Mouse (Mus musculus): ENCODE data around the gene Lysmd3. TPM values are rescaled to one million over a fixed set of nuclear protein-coding genes. Genes with fewer than 3 reads are reported as not detected.
A peak's percentile ranks its signal among the peaks of the same experiment; 100 is the strongest.

The Lysmd3 gene
- polyA plus RNA-seq, 1 experiment from 2014 or later: 26.0 TPM

GRCm38 (mm10) chr13:81703148-81703547 is 45.7 kb downstream of the Lysmd3 start:
- no peaks in the 10 kb centered on the region for H3K4me1 ChIP-seq (ENCODE audit: insufficient read depth, low read length)
- H3K4me3 ChIP-seq (ENCODE audit: low read length): no peak overlapping the region
- H3K4me2 ChIP-seq (replicated peaks; ENCODE audit: low read depth, low read length): no peak overlapping the region
- H3K27me3 ChIP-seq (ENCODE audit: insufficient read depth, low read length): no peaks in the 10 kb centered on the region
- no peak for ATAC-seq (ENCODE audit: low FRiP score, low TSS enrichment)
- H3K27ac ChIP-seq (ENCODE audit: low read length): no peak overlapping the region
- no peak overlapping the region for H3K9ac ChIP-seq (replicated peaks; ENCODE audit: low read length)
- WGBS: 78% methylated on average over 7 of the region's 7 CpGs
- no peaks in the 10 kb centered on the region for H3K9me3 ChIP-seq (ENCODE audit: low read length)
- peaks cover 3% of the 10 kb centered on the region; the same call in 1 of the 2 replicates for H3K36me3 ChIP-seq (ENCODE audit: insufficient read depth, low read length)

GRCm38 (mm10) chr13:81703621-81704020 is 46.2 kb downstream of the Lysmd3 start:
- no peak for ATAC-seq (ENCODE audit: low FRiP score, low TSS enrichment)
- Histone ChIP-seq H3K4me1 (ENCODE audit: insufficient read depth, low read length) (no peaks in the 10 kb centered on the region), H3K9ac (replicated peaks; ENCODE audit: low read length) (no peak overlapping the region), H3K27me3 (ENCODE audit: insufficient read depth, low read length) (no peaks in the 10 kb centered on the region), H3K36me3 (ENCODE audit: insufficient read depth, low read length) (no peaks in the 10 kb centered on the region), H3K9me3 (ENCODE audit: low read length) (no peaks in the 10 kb centered on the region), H3K4me3 (ENCODE audit: low read length) (no peak overlapping the region), H3K27ac (ENCODE audit: low read length) (no peak overlapping the region), H3K4me2 (replicated peaks; ENCODE audit: low read depth, low read length) (no peak overlapping the region)
- 82% methylated on average over 9 of the region's 9 CpGs for WGBS

- 92% methylated on average over 5 of the region's 5 CpGs for WGBS
- no peaks in the 10 kb centered on the region for H3K27me3 ChIP-seq (ENCODE audit: insufficient read depth, low read length)
- H3K9ac ChIP-seq (replicated peaks; ENCODE audit: low read length): no peak overlapping the region
- peaks cover 11% of the 10 kb centered on the region for H3K4me1 ChIP-seq (ENCODE audit: insufficient read depth, low read length)
- H3K36me3 ChIP-seq (ENCODE audit: insufficient read depth, low read length): no peaks in the 10 kb centered on the region
- H3K4me2 ChIP-seq (replicated peaks; ENCODE audit: low read depth, low read length): no peak overlapping the region
- no peaks in the 10 kb centered on the region for H3K9me3 ChIP-seq (ENCODE audit: low read length)
- no peak overlapping the region for H3K27ac ChIP-seq (ENCODE audit: low read length)
- no peak overlapping the region for H3K4me3 ChIP-seq (ENCODE audit: low read length)
- no peak for ATAC-seq (ENCODE audit: low FRiP score, low TSS enrichment)
These were observed 48.8 kb downstream of the Lysmd3 start for GRCm38 (mm10) chr13:81706311-81706710.

GRCm38 (mm10) chr13:81709805-81710204 is 52.3 kb downstream of the Lysmd3 start:
- peak overlapping the region; percentile 74 for H3K4me3 ChIP-seq (ENCODE audit: low read length)
- peaks cover 21% of the 10 kb centered on the region for H3K4me1 ChIP-seq (ENCODE audit: insufficient read depth, low read length)
- no peaks in the 10 kb centered on the region for H3K9me3 ChIP-seq (ENCODE audit: low read length)
- no peaks in the 10 kb centered on the region for H3K36me3 ChIP-seq (ENCODE audit: insufficient read depth, low read length)
- 23% methylated on average over 4 of the region's 4 CpGs for WGBS
- H3K9ac ChIP-seq (replicated peaks; ENCODE audit: low read length): peak overlapping the region; percentile 70
- H3K27ac ChIP-seq (ENCODE audit: low read length): no peak overlapping the region
- no peaks in the 10 kb centered on the region for H3K27me3 ChIP-seq (ENCODE audit: insufficient read depth, low read length)
- H3K4me2 ChIP-seq (replicated peaks; ENCODE audit: low read depth, low read length): peak overlapping the region; percentile 97
- ATAC-seq (ENCODE audit: low FRiP score, low TSS enrichment): no peak

GRCm38 (mm10) chr13:81710266-81710665 is 52.8 kb downstream of the Lysmd3 start:
- Histone ChIP-seq H3K27me3 (ENCODE audit: insufficient read depth, low read length) (no peaks in the 10 kb centered on the region), H3K4me1 (ENCODE audit: insufficient read depth, low read length) (peaks cover 21% of the 10 kb centered on the region), H3K27ac (ENCODE audit: low read length) (peak overlapping the region; percentile 87; the same call in 1 of the 2 replicates), H3K4me2 (replicated peaks; ENCODE audit: low read depth, low read length) (peak overlapping the region; percentile 97), H3K9ac (replicated peaks; ENCODE audit: low read length) (peak overlapping the region; percentile 70), H3K4me3 (ENCODE audit: low read length) (peak overlapping the region; percentile 74), H3K36me3 (ENCODE audit: insufficient read depth, low read length) (no peaks in the 10 kb centered on the region), H3K9me3 (ENCODE audit: low read length) (no peaks in the 10 kb centered on the region)
- no peak for ATAC-seq (ENCODE audit: low FRiP score, low TSS enrichment)
- WGBS: under 1% methylated on average over 7 of the region's 7 CpGs

GRCm38 (mm10) chr13:81710775-81711545 is 53.5 kb downstream of the Lysmd3 start, which contains the start of the genes Polr3g and Mblac2:
TSS of gene Polr3g (minus strand) at chr13:81711013.
TSS of gene Mblac2 (plus strand) at chr13:81711341.
- peak; percentile 97 for ATAC-seq (ENCODE audit: low FRiP score, low TSS enrichment)
- peak within 1 kb of the TSS; percentile 87 for H3K27ac ChIP-seq (ENCODE audit: low read length)
- H3K4me3 ChIP-seq (ENCODE audit: low read length): peak within 1 kb of the TSS; percentile 74
- H3K9me3 ChIP-seq (ENCODE audit: low read length): no peaks in the 10 kb centered on the region
- H3K27me3 ChIP-seq (ENCODE audit: insufficient read depth, low read length): no peaks in the 10 kb centered on the region
- WGBS: under 1% methylated on average over 61 of the region's 61 CpGs
- H3K4me2 ChIP-seq (replicated peaks; ENCODE audit: low read depth, low read length): peak within 1 kb of the TSS; percentile 97
- H3K4me1 ChIP-seq (ENCODE audit: insufficient read depth, low read length): peaks cover 21% of the 10 kb centered on the region
- peak within 1 kb of the TSS; percentile 70 for H3K9ac ChIP-seq (replicated peaks; ENCODE audit: low read length)
- H3K36me3 ChIP-seq (ENCODE audit: insufficient read depth, low read length): no peaks in the 10 kb centered on the region

GRCm38 (mm10) chr13:81711546-81712371 is 54.3 kb downstream of the Lysmd3 start:
- under 1% methylated on average over 42 of the region's 42 CpGs for WGBS
- no peaks in the 10 kb centered on the region for H3K9me3 ChIP-seq (ENCODE audit: low read length)
- peaks cover 21% of the 10 kb centered on the region for H3K4me1 ChIP-seq (ENCODE audit: insufficient read depth, low read length)

GRCm38 (mm10) chr13:81713896-81714295 is 56.4 kb downstream of the Lysmd3 start:
- Histone ChIP-seq H3K27ac (ENCODE audit: low read length) (no peak overlapping the region), H3K36me3 (ENCODE audit: insufficient read depth, low read length) (no peaks in the 10 kb centered on the region), H3K4me3 (ENCODE audit: low read length) (no peak overlapping the region), H3K4me1 (ENCODE audit: insufficient read depth, low read length) (peaks cover 21% of the 10 kb centered on the region), H3K9ac (replicated peaks; ENCODE audit: low read length) (no peak overlapping the region), H3K4me2 (replicated peaks; ENCODE audit: low read depth, low read length) (no peak overlapping the region), H3K9me3 (ENCODE audit: low read length) (no peaks in the 10 kb centered on the region), H3K27me3 (ENCODE audit: insufficient read depth, low read length) (no peaks in the 10 kb centered on the region)
- 90% methylated on average over 1 of the region's 1 CpGs for WGBS
- ATAC-seq (ENCODE audit: low FRiP score, low TSS enrichment): no peak

More at GRCm38 (mm10) chr13:81711546-81712371, 54.3 kb downstream of the Lysmd3 start:
- Histone ChIP-seq H3K27me3 (ENCODE audit: insufficient read depth, low read length) (no peaks in the 10 kb centered on the region), H3K4me3 (ENCODE audit: low read length) (peak overlapping the region; percentile 74), H3K36me3 (ENCODE audit: insufficient read depth, low read length) (no peaks in the 10 kb centered on the region), H3K27ac (ENCODE audit: low read length) (peak overlapping the region; percentile 87), H3K9ac (replicated peaks; ENCODE audit: low read length) (peak overlapping the region; percentile 70), H3K4me2 (replicated peaks; ENCODE audit: low read depth, low read length) (peak overlapping the region; percentile 97)
- peak; percentile 40 for ATAC-seq (ENCODE audit: low FRiP score, low TSS enrichment)
